Mouse (Mus musculus) bone marrow macrophage, adult 2 months (primary cell): ENCODE measurements around the gene Syncrip. TPM values are rescaled to one million over a fixed set of nuclear protein-coding genes. Genes with fewer than 3 reads are reported as not detected.
A peak's percentile ranks its signal among the peaks of the same experiment; 100 is the strongest.

Experiments
- H3K27ac ChIP-seq: 2 replicates; pipeline ENCODE4 v1.5.1; 2012; ENCODE audit warnings: low read depth, low read length; ENCODE audit not compliant: insufficient read depth
- H3K4me1 ChIP-seq: 2 replicates; pipeline ENCODE4 v1.6.1; 2012; ENCODE audit warnings: low read length; ENCODE audit not compliant: control insufficient read depth, insufficient read depth
- H3K4me3 ChIP-seq: 2 replicates; pipeline ENCODE4 v1.5.1; 2012; ENCODE audit warnings: mild to moderate bottlenecking, low read length, moderate library complexity; ENCODE audit not compliant: insufficient read depth
- CTCF ChIP-seq: IDR thresholded peaks from 2 replicates; pipeline ENCODE4 v1.5.1; 2012; ENCODE audit warnings: low read depth, mild to moderate bottlenecking, low read length, moderate library complexity
- POLR2A ChIP-seq: IDR thresholded peaks from 2 replicates; pipeline ENCODE4 v1.6.1; 2012; ENCODE audit warnings: mild to moderate bottlenecking, low read depth, low read length, borderline replicate concordance
- polyA plus RNA-seq: library from polyadenylated mRNA; stranded (reverse); fragments of >200 nt; gene quantifications from 2 replicates; pipeline ENCODE4 v1.2.4, GENCODE M21; 2012; ENCODE audit not compliant: missing spikeins, insufficient read depth, insufficient read length

Gene Syncrip
- polyA plus RNA-seq, 1 experiment = 105 TPM

GRCm38 (mm10) chr9:88437342-88438236 lies 44.8 kb downstream of the Syncrip start:
- no peak overlapping the region for H3K27ac ChIP-seq

GRCm38 (mm10) chr9:88424356-88424755 lies 58.0 kb downstream of the Syncrip start:
- no peak overlapping the region for H3K4me3 ChIP-seq
- H3K27ac ChIP-seq = no peak overlapping the region
- no peaks in the 10 kb centered on the region for H3K4me1 ChIP-seq
- TF ChIP-seq POLR2A (no peak), CTCF (no peak)

More at GRCm38 (mm10) chr9:88437342-88438236, 44.8 kb downstream of the Syncrip start:
- Histone ChIP-seq H3K4me3 (peak overlapping the region; percentile 83), H3K4me1 (peaks cover 14% of the 10 kb centered on the region)
- TF ChIP-seq POLR2A (no peak), CTCF (no peak)

GRCm38 (mm10) chr9:88422428-88422827 lies 59.9 kb downstream of the Syncrip start:
- TF ChIP-seq CTCF = no peak
- Histone ChIP-seq H3K4me1 (no peaks in the 10 kb centered on the region), H3K27ac (no peak overlapping the region), H3K4me3 (no peak overlapping the region)

- no peak overlapping the region for H3K27ac ChIP-seq
- H3K4me3 ChIP-seq = no peak overlapping the region
- TF ChIP-seq POLR2A = no peak
- TF ChIP-seq CTCF = no peak
- no peaks in the 10 kb centered on the region for H3K4me1 ChIP-seq
Measured at GRCm38 (mm10) chr9:88416752-88417151, 65.6 kb downstream of the Syncrip start.

- TF ChIP-seq POLR2A (no peak), CTCF (no peak)
- H3K4me1 ChIP-seq = peaks cover 5% of the 10 kb centered on the region
- H3K4me3 ChIP-seq = no peak overlapping the region
- H3K27ac ChIP-seq = no peak overlapping the region
Measured at GRCm38 (mm10) chr9:88409978-88410377, 72.4 kb downstream of the Syncrip start.

GRCm38 (mm10) chr9:88404515-88404914 lies 77.9 kb downstream of the Syncrip start:
- peaks cover 12% of the 10 kb centered on the region for H3K4me1 ChIP-seq
- H3K27ac ChIP-seq = peak overlapping the region; percentile 18; the same call in 1 of the 2 replicates
- TF ChIP-seq CTCF (no peak), POLR2A (no peak)
- no peak overlapping the region for H3K4me3 ChIP-seq

GRCm38 (mm10) chr9:88404088-88404487 lies 78.3 kb downstream of the Syncrip start:
- Histone ChIP-seq H3K4me1 (peaks cover 12% of the 10 kb centered on the region), H3K27ac (peak overlapping the region; percentile 18), H3K4me3 (no peak overlapping the region)
- TF ChIP-seq POLR2A = no peak
- no peak for TF ChIP-seq CTCF

- H3K4me1 ChIP-seq = no peaks in the 10 kb centered on the region
- H3K27ac ChIP-seq = no peak overlapping the region
- H3K4me3 ChIP-seq = no peak overlapping the region
- TF ChIP-seq CTCF (no peak), POLR2A (no peak)
Measured at GRCm38 (mm10) chr9:88398461-88398860, 83.9 kb downstream of the Syncrip start.

Other genes with a start within 250 kb of the Syncrip start
- gene Nt5e, start 155.4 kb downstream of the Syncrip start, polyA plus RNA-seq = 0.15 TPM in 1 of 2 replicates, not detected in the other
- 39.0 and 40.4 TPM in 2 replicates for gene Snx14, start 43.6 kb downstream of the Syncrip start, polyA plus RNA-seq
- gene Gm20537, start 26.0 kb downstream of the Syncrip start, polyA plus RNA-seq = 2.4 and 3.5 TPM in 2 replicates
- gene Zfp949, start 65.4 kb upstream of the Syncrip start, polyA plus RNA-seq = 8.0 and 9.7 TPM in 2 replicates
- gene Trim43a, start 98.3 kb upstream of the Syncrip start, polyA plus RNA-seq = not detected in 2 replicates
- 78.7 and 82.6 TPM in 2 replicates for gene Mthfsl, start 237.7 kb upstream of the Syncrip start, polyA plus RNA-seq
- 3.8 and 7.0 TPM in 2 replicates for gene Bcl2a1d, start 249.3 kb upstream of the Syncrip start, polyA plus RNA-seq